Mouse (Mus musculus) intestine, postnatal 0 days (tissue): ENCODE results near the gene Ctr9. TPM values are rescaled to one million over a fixed set of nuclear protein-coding genes. Genes with fewer than 3 reads are reported as not detected.

Experiments
- ATAC-seq: fragments of 200-750 bp; cut with Nextera tagmentation; 2 replicates; pipeline ENCODE4 v1.8.0; 2017; ENCODE audit warnings: mild to moderate bottlenecking, moderate TSS enrichment, moderate library complexity
- H3K27ac ChIP-seq: fragments of 300-500 bp; sonication (generic); 2 replicates; pipeline ENCODE4 v1.5.1; 2014; ENCODE audit warnings: mild to moderate bottlenecking, low read depth, low read length, moderate library complexity
- H3K27me3 ChIP-seq: fragments of 300-500 bp; sonication (generic); replicated peaks from 2 replicates; pipeline ENCODE4 v1.6.1; 2014; ENCODE audit warnings: low read length, mixed read lengths; ENCODE audit not compliant: control insufficient read depth, insufficient read depth
- H3K36me3 ChIP-seq: fragments of 300-500 bp; sonication (generic); 2 replicates; pipeline ENCODE4 v1.6.1; 2014; ENCODE audit warnings: mild to moderate bottlenecking, moderate library complexity; ENCODE audit not compliant: control insufficient read depth, insufficient read depth
- H3K4me1 ChIP-seq: fragments of 300-500 bp; sonication (generic); replicated peaks from 2 replicates; pipeline ENCODE4 v1.6.1; 2014; ENCODE audit warnings: antibody characterized with exemption, low read length, mixed read lengths; ENCODE audit not compliant: control insufficient read depth, insufficient read depth
- H3K4me2 ChIP-seq: fragments of 300-500 bp; sonication (generic); replicated peaks from 2 replicates; pipeline ENCODE4 v1.6.1; 2014; ENCODE audit warnings: low read depth, mild to moderate bottlenecking, moderate library complexity
- H3K4me3 ChIP-seq: fragments of 300-500 bp; sonication (generic); 2 replicates; pipeline ENCODE4 v1.5.1; 2014; ENCODE audit warnings: low read depth, low read length
- H3K9ac ChIP-seq: fragments of 300-500 bp; sonication (generic); 2 replicates; pipeline ENCODE4 v1.6.1; 2014; ENCODE audit warnings: mild to moderate bottlenecking, low read depth, low read length
- H3K9me3 ChIP-seq: fragments of 300-500 bp; sonication (generic); 2 replicates; pipeline ENCODE4 v1.6.1; 2016; ENCODE audit warnings: mixed run types; ENCODE audit not compliant: control insufficient read depth
- CTCF ChIP-seq: sonication (generic); IDR thresholded peaks from 2 replicates; pipeline ENCODE4 v1.5.1; 2016; ENCODE audit warnings: low read depth, mild to moderate bottlenecking, control low read depth, antibody characterized with exemption, moderate library complexity
- WGBS: fragments of 180-500 bp; shearing (Covaris S2); extraction: QIAGEN DNeasy Blood & Tissue Kit; methylation state at CpG from one replicate; pipeline ENCODE4 v1.1.7; 2014; 5-methylcytosine and 5-hydroxymethylcytosine counted together
- polyA plus RNA-seq: library from polyadenylated mRNA; unstranded; fragments of >200 nt; fragmentation: Nextera tagmentation; extraction: Ambion mirVana; gene quantifications from 2 replicates; pipeline ENCODE4 v1.2.1, GENCODE M21; 2015

Gene Ctr9
- polyA plus RNA-seq, 1 experiment from 2014 or later, result 23.2 TPM

DNA sequence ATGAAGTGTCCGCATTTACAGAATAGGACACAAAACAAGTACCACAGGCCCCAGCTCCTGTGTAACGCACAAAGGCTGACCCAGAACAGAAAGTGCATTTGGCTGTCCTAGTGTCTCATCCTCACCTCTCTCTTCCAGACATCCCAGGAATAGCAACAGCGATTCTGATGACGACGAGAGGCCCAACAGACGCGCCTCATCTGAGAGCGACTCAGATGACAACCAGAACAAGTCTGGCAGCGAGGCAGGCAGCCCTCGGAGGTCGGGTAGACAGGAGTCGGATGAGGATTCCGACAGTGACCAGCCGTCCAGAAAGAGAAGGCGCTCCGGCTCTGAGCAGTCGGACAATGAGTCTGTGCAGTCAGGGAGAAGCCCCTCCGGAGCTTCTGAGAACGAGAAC lies 26.5 kb downstream of the Ctr9 start:
- no peak overlapping the region for H3K4me3 ChIP-seq
- H3K4me1 ChIP-seq, result no peaks in the 10 kb centered on the region
- no peak for ATAC-seq
- TF ChIP-seq CTCF, result no peak
- H3K27ac ChIP-seq, result no peak overlapping the region
- 91% methylated on average over 19 of the region's 19 CpGs for WGBS
- peaks cover 57% of the 10 kb centered on the region for H3K36me3 ChIP-seq
- H3K27me3 ChIP-seq, result no peaks in the 10 kb centered on the region
- H3K4me2 ChIP-seq, result no peak overlapping the region
- no peaks in the 10 kb centered on the region for H3K9me3 ChIP-seq
- no peak overlapping the region for H3K9ac ChIP-seq

DNA sequence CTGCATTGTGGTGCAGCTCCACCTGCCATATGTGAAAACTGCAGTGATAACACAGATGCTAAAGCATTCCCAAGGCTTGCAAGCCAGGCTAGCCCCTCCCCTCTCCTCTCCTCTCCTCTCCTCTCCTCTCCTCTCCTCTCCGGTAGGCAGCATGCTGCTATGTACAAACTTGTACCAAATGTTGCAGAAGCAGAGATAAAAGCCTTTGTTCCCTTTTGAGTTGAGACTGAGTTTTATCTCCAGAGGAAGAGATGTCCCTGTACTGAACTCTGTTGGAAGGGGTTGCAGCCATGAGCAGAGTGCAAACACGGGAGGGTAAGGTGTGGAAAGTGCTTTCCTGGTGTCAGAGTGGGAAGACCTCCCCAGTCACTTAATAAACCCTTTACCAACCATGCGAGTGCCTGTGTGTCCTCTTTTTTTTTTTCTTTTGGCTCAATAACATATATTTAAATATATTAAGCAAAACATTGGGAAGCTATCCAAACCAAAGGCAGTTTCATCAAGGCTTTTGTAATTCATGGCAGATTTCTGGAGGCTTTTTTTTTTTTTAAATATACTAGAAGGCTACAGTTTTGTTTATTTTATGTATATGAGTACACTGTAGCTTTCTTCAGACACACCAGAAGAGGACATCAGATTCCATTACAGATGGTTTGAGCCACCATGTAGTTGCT lies 27.4 kb downstream of the Ctr9 start:
- Histone ChIP-seq H3K4me3 (no peak overlapping the region), H3K4me2 (no peak overlapping the region), H3K27ac (no peak overlapping the region), H3K9ac (no peak overlapping the region), H3K4me1 (no peaks in the 10 kb centered on the region), H3K9me3 (no peaks in the 10 kb centered on the region), H3K36me3 (peaks cover 49% of the 10 kb centered on the region), H3K27me3 (no peaks in the 10 kb centered on the region)
- WGBS, result 76% methylated on average over 3 of the region's 3 CpGs
- no peak for TF ChIP-seq CTCF
- ATAC-seq, result no peak

DNA sequence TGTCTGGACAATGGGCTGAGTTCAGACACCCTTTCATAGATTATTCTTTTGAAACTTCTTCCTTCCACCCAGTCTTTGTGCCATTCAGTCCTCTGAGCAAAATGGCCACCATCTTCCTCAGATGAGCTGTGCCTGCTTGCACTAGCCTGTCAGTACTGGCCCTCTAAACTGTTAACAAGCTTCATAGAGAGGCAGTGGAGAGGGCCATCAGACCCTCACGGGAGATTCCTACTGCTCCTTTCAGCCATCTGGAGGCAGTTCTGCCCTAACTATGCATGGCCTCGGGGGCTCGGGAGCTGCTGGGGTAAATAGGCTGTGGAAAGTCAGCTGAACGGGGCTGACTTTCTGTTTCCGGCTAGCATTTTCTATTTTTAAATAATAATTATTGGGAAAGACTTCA lies 30.8 kb downstream of the Ctr9 start:
- peaks cover 16% of the 10 kb centered on the region for H3K36me3 ChIP-seq
- no peak overlapping the region for H3K4me3 ChIP-seq
- H3K9ac ChIP-seq, result no peak overlapping the region
- no peaks in the 10 kb centered on the region for H3K4me1 ChIP-seq
- no peak for TF ChIP-seq CTCF
- 82% methylated on average over 5 of the region's 5 CpGs for WGBS
- no peak overlapping the region for H3K27ac ChIP-seq
- no peak overlapping the region for H3K4me2 ChIP-seq
- no peaks in the 10 kb centered on the region for H3K9me3 ChIP-seq
- ATAC-seq, result no peak
- H3K27me3 ChIP-seq, result no peaks in the 10 kb centered on the region

DNA sequence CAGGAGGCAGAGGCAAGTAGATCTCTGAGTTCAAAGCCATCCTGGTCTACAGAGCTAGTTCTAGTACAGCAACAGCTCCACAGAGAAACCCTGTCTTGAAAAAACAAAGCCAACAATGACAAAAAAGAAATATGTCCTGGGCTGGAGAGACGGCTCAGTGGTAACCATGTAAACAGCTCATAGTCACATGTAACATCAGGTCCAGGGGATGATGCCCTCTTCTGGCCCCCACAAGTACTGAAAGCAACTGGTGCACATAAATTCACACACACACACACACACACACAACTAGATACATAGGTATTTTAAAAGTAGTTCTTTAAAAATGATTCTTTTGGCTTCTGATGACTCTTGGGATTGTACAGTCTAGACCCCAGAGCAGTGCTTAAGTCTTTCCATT lies 34.2 kb downstream of the Ctr9 start:
- Histone ChIP-seq H3K4me2 (no peak overlapping the region), H3K27me3 (no peaks in the 10 kb centered on the region), H3K4me3 (no peak overlapping the region), H3K36me3 (peaks cover 5% of the 10 kb centered on the region), H3K9me3 (peaks cover 5% of the 10 kb centered on the region; the same call in 1 of the 2 replicates), H3K9ac (no peak overlapping the region), H3K27ac (no peak overlapping the region), H3K4me1 (no peaks in the 10 kb centered on the region)
- 94% methylated on average over 1 of the region's 1 CpGs for WGBS
- no peak for TF ChIP-seq CTCF
- ATAC-seq, result no peak

DNA sequence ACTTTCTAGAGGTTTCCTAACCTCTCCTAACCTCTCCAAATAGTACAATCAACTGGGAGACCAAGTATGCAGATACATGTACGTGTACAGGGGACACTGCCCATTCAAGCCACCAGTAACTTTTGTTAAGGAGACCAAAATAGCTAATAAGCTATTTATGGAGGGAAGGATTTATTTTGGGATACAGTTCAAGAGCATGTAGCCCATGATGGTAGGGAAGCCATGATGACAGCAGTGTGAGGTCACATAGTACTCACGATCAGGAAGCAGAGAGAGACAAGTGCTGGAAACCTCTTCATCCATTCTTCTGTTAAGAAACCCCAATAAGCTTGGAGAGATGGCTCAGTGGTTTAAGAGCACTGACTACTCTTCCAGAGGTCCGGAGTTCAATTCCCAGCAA lies 39.4 kb downstream of the Ctr9 start:
- WGBS, result 96% methylated on average over 3 of the region's 3 CpGs
- Histone ChIP-seq H3K4me2 (no peak overlapping the region), H3K9ac (no peak overlapping the region), H3K27me3 (no peaks in the 10 kb centered on the region), H3K9me3 (peaks cover 8% of the 10 kb centered on the region; the same call in 1 of the 2 replicates), H3K4me1 (no peaks in the 10 kb centered on the region), H3K4me3 (no peak overlapping the region), H3K36me3 (peaks cover 49% of the 10 kb centered on the region), H3K27ac (no peak overlapping the region)
- no peak for TF ChIP-seq CTCF
- no peak for ATAC-seq

DNA sequence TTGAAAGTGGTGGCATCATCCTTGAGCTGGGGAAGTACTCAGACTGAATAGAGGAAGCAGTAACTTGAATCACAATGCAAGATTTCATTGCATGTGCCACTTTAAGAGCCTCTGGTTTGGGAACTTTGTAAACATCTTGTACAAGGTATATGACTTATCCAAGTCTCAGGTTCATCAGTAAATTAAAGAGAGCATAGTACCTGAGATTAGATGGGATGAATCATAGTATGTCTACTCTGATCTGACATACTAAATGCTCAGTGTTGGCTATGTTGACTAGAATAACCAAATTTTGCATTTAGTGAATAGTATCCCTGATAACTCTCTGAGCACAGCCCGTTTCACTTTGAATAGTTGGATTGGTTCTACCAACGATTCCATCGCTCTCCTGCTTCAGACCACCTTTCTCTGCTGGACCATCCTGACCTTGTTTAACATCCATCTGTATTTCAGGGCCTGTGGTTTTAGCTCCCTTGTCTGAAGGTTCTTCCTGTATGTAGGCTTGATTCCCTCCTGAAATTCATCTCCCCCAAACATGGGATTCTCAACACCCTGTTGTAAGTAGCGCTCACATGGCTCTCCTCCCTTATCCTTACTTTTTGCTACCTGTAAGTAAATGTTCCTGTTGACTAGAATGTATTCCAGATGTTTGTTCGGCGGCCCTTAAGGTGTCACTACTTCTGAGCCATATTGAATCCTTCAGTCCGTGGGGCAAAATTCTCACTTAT lies 40.9 kb downstream of the Ctr9 start:
- Histone ChIP-seq H3K9ac (no peak overlapping the region), H3K4me2 (no peak overlapping the region), H3K4me1 (no peaks in the 10 kb centered on the region), H3K27me3 (no peaks in the 10 kb centered on the region), H3K36me3 (peaks cover 61% of the 10 kb centered on the region), H3K4me3 (no peak overlapping the region), H3K9me3 (peaks cover 8% of the 10 kb centered on the region; the same call in 1 of the 2 replicates), H3K27ac (0 out of 2 replicates have a peak overlapping the region, but pooled peaks have one; percentile 41)
- peak; percentile 32; the same call in 1 of the 2 replicates for ATAC-seq
- no peak for TF ChIP-seq CTCF
- 89% methylated on average over 7 of the region's 7 CpGs for WGBS
